Mouse (Mus musculus) E14TG2a.4 (cell line): ENCODE data around the gene Pdx1.
A peak's percentile ranks its signal among the peaks of the same experiment; 100 is the strongest.

Source experiments
- H3K27me3 ChIP-seq: 2 replicates; pipeline ENCODE4 v1.6.1; 2014; ENCODE audit warnings: low read length, control low read depth; ENCODE audit not compliant: insufficient read depth
- H3K36me3 ChIP-seq: 2 replicates; pipeline ENCODE4 v1.6.1; 2014; ENCODE audit warnings: low read length, control low read depth; ENCODE audit not compliant: insufficient read depth
- H3K4me1 ChIP-seq: replicated peaks from 2 replicates; pipeline ENCODE4 v1.6.1; 2014; ENCODE audit warnings: low read depth, low read length, control low read depth
- H3K4me3 ChIP-seq: replicated peaks from 2 replicates; pipeline ENCODE4 v1.5.1; 2014; ENCODE audit warnings: mild to moderate bottlenecking, low read length
- H3K9me3 ChIP-seq: 2 replicates; pipeline ENCODE4 v1.6.1; 2014; ENCODE audit warnings: low read length, control low read depth
- CTCF ChIP-seq: conservative IDR thresholded peaks from 2 replicates; pipeline ENCODE4 v1.5.1; 2014; ENCODE audit warnings: low read length
- NANOG ChIP-seq: IDR thresholded peaks from 2 replicates; pipeline ENCODE4 v1.6.1; 2014; ENCODE audit warnings: borderline replicate concordance, low read length, mixed read lengths
- POU5F1 ChIP-seq: IDR thresholded peaks from 2 replicates; pipeline ENCODE4 v1.6.1; 2014; ENCODE audit warnings: low read length, borderline replicate concordance

Gene Pdx1

DNA sequence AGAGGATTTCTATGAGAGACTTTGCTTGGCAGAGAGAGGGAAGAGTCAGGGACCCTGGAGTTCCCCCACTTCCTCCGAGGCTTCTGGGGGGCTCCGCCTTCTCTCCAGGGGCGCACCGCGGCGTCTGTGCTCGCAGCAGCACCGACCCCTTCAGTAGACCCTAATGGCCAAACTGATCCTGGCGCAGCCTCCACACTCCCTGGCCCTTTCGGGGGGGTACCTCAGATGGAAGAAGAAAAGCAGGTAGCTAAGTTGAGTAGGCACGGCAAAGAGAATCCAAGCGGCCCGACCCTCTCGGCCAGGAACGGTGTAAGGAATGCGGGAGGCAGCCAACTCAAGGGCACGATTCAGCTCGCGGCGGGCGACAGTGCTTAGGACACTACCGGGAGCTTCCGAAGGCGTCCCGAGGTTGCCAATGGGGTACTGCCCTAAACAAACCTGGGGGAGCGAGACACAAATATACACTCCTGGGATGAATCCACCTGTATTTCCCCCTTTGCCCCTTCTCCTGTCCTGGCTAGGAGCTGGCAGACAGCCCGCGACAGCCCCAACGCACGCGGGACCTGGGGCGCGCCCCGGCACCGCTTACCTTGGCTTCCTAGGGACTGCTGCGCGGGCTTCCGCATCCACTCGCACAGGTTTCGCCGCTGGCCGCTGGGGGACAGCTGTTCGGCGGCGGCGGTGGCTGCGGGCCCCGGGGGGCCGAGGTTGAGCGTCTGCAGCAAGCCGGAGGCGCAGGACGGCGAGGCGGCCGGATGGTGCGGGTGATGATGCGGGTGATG, 36.3 kb downstream of the Pdx1 start:
- Histone ChIP-seq H3K27me3 (peaks cover 100% of the 10 kb centered on the region), H3K9me3 (no peaks in the 10 kb centered on the region), H3K4me3 (peak overlapping the region; percentile 71), H3K4me1 (peaks cover 50% of the 10 kb centered on the region), H3K36me3 (no peaks in the 10 kb centered on the region)
- TF ChIP-seq NANOG (no peak), CTCF (no peak), POU5F1 (no peak)

DNA sequence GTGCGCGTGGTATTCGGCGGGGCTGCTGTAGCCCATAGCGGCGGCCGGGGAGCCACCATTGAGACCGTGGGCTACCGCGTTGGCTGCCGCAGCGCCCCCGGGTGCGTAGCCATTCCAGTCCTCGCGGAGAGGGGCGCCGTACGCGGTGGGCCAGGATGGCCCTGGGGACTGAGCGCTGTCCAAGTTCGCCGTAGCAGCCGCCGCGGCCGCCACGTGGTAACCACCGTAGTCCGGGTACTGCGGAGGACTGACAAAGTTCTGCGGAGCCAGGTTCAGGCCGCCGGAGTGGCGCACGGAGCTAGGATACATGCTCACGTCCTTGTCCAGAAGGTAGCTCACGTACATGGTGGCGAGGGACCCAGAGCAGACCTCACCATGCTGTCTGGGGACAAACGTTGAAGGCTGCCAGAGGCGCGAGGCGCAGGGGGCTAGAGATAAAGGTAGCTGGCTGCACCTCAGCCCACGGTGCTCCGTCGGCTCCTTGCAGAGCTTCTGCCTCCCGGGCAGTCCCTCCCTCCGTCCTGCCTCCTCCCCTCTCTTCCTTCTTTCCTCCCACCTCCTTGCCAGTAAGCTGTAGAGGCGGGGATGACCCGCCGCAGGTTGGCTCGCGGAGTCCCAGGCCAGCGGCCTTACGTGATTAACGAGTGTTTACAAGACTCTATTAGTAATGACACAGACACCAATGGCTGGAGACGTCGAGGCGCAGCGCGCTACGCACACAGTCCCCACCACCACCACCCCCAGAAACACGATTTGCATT, 37.1 kb downstream of the Pdx1 start, which contains the start of gene Cdx2:
Gene Cdx2 (minus strand): TSS at position 633 of the 760 bp plus-strand sequence.
- peaks cover 42% of the 10 kb centered on the region for H3K4me1 ChIP-seq
- H3K27me3 ChIP-seq: peaks cover 100% of the 10 kb centered on the region
- TF ChIP-seq CTCF: no peak
- no peak for TF ChIP-seq POU5F1
- no peak for TF ChIP-seq NANOG
- H3K4me3 ChIP-seq: peak within 1 kb of the TSS; percentile 71
- no peaks in the 10 kb centered on the region for H3K9me3 ChIP-seq
- H3K36me3 ChIP-seq: no peaks in the 10 kb centered on the region

DNA sequence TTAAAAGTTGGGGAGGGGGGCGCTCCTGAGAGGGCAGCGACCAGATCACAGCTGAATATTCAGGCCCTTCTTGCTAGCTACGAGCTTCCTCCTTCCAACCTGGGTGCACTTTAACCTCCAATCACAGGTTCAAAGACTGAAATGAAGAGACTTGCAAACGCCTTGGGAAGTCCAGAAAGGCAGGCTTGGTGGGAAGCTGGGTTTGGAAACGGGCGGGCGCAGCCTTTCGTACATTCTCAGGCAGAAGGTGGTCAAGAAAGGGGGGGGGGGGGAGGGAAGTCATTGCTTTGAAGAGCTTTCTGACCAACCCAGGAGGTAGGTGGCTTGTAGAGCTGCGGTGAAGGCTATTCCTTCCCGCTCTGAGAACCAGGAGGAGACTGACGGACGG, 37.6 kb downstream of the Pdx1 start:
- H3K36me3 ChIP-seq: no peaks in the 10 kb centered on the region
- H3K4me1 ChIP-seq: peaks cover 39% of the 10 kb centered on the region
- H3K27me3 ChIP-seq: peaks cover 100% of the 10 kb centered on the region
- H3K4me3 ChIP-seq: peak overlapping the region; percentile 71
- TF ChIP-seq NANOG (no peak), CTCF (no peak), POU5F1 (0 out of 2 replicates have a peak, but pooled peaks have one; percentile 44)
- no peaks in the 10 kb centered on the region for H3K9me3 ChIP-seq

DNA sequence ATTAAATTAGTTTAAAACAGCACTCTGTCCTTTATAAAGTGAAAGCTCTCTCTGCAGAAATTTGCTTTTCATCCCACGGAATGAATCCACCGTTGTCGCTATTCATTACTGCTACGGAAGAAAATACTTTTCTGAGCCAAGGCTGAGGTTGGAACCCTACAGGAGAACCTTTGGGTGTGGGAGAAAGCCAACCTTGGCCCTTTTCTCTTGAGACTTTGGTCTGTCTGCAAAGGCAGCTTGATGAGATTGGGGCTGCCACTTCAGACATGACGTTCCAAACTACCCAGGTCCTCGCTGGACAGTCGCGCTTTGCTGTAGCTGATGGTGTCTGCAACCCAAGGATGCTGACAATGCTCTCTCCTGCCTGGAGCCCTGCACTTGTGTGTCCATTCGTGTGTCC, 38.7 kb downstream of the Pdx1 start:
- Histone ChIP-seq H3K4me1 (peaks cover 46% of the 10 kb centered on the region), H3K4me3 (no peak overlapping the region), H3K9me3 (no peaks in the 10 kb centered on the region), H3K27me3 (peaks cover 99% of the 10 kb centered on the region), H3K36me3 (no peaks in the 10 kb centered on the region)
- TF ChIP-seq NANOG (no peak), POU5F1 (no peak), CTCF (no peak)

DNA sequence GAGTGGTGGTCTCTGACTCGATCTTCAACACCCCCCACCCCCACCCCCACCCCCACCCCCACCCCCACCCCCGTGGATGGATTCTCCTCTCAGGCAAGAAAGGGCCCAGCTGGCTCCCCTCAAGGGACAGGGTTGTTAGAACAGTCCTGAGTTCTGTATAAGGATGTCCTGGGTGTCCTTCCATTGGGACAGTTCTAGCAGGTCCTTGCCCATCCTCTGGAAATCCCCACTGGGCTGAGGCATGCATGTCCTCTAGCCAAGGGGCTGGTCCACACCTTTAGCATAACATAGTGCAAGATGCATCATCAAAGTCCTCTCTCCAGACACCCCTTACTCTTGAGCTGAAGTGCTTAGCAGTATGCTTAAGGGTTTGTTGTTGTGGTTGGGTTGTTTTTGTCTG, 40.0 kb downstream of the Pdx1 start:
- Histone ChIP-seq H3K27me3 (peaks cover 99% of the 10 kb centered on the region), H3K36me3 (no peaks in the 10 kb centered on the region), H3K4me1 (peaks cover 37% of the 10 kb centered on the region), H3K4me3 (no peak overlapping the region), H3K9me3 (no peaks in the 10 kb centered on the region)
- TF ChIP-seq CTCF (no peak), POU5F1 (no peak), NANOG (no peak)

DNA sequence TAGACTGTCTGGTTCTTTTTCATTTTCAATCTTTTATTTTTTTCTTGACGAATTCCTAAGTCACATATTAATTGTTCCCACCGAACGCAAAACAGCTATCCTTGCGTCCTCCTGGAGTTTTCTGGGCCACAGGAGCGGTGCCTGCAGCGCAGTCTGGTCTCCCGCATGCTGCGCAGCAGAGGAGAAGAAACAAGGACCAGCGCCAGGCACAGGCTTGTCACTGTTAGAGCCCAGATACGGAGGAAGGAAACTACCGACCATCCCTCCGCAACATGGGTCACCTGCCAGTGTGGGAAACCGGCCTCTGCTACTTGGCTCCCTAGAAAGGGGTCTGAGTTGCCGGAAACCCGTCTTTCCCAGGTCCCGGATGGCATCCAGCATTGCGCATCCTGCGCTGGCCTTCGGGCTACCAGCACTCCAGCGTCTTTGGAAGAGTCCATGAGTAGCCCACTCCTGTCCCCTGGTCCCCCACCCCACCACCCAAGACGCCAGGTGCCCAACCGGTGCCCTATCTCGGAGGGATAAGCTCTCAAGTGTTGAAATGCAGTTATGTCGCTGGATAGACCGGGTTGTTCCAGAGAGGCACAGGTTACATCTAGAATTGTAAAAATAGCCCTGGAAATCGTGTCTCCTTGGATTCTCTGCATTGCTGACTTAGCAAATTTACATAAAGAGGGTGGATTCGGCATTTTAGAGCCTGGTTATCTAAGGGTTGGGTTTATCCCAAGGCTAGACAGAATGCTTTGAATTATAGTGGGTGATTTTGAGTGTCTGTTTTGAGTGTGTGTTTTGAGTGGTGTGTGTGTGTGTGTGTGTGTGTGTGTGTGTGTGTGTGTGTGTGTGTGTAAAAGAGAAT, 43.3 kb downstream of the Pdx1 start:
- Histone ChIP-seq H3K4me1 (peaks cover 29% of the 10 kb centered on the region), H3K27me3 (peaks cover 99% of the 10 kb centered on the region), H3K9me3 (no peaks in the 10 kb centered on the region), H3K4me3 (no peak overlapping the region), H3K36me3 (no peaks in the 10 kb centered on the region)
- TF ChIP-seq CTCF (no peak), POU5F1 (no peak), NANOG (no peak)

DNA sequence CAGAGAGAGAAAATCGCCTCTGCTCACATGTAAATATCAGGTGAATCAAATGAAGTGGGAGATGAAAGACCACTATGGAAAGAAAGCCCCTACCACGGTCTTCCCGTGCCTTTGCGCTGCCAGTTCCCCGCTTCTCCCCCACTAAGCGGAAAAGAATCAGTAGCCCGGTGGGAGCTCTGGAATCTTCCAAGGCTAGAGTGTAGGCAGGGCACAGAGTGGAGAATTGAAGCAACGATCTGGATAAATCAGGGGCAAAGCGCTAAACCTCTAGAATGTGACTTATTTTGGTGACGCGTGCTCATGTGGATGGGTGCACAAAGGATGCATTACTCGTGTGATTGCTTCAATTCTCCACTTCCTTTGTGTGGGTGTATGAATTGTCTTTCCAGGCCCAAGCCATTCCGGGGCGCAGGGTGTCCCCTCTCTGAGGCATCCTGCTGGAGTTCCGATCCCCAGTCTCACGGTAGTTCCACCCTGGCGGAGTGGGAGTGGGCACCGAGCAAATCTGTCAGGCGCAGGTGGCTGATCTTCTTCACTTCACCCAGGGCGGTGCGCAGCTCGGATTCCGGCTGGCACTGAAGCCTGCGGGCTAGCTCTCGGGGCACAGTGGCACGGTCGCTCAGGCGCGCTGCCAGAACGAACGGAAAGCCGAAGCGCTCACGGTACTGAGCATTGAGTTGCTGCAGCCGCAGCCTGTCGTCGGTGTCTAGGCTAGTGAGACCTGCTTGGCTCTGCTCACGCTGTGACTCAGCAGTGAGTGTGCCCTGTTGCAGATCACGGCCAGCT, 45.1 kb downstream of the Pdx1 start:
- H3K27me3 ChIP-seq: peaks cover 92% of the 10 kb centered on the region
- no peak for TF ChIP-seq CTCF
- 0 out of 2 replicates have a peak, but pooled peaks have one; percentile 49 for TF ChIP-seq NANOG
- H3K4me3 ChIP-seq: peak overlapping the region; percentile 49
- peaks cover 29% of the 10 kb centered on the region for H3K4me1 ChIP-seq
- H3K9me3 ChIP-seq: no peaks in the 10 kb centered on the region
- H3K36me3 ChIP-seq: no peaks in the 10 kb centered on the region
